Mouse (Mus musculus) thymus, postnatal 0 days (tissue): ENCODE measurements at regions not wholly inside any gene's neighbourhood (a gene's known extent, or its start where the extent isn't known, plus 50 kb on each side); places are given as distances from the start of the nearest gene placed in this dataset.

Source experiments
- DNase-seq: peaks from one replicate; pipeline ENCODE4 v3.0.0-alpha.2; 2015; ENCODE audit warnings: low spot score

DNA sequence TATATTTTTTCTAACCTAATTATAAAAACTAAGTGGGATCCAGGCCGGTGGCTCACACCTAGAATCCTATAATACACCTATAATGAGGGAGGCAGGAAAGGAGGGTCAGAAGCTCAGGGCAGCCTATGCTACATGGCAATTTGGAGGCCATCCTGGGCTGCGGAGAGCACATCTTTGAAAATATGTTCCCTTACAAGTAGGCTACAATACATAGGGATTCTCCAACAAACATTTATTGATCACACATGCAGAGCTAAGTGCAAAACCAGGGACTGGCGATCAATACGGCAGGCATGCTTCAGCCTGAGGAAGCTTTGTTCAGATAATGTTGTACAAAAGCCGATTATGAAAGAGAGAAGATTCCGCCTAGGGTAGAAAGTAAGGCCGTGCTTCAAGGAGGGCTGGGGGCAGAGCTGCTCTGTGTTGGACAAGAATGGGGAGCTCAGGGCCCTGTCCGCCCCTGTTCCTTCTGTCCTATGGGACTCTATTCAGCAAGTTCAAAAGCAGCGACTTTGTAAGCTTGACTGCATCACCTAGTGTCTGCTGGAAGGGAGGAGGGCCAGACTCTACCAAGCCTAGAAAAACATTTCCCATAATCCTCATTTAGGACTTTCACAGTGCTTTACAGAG, 53.4 kb upstream of the Sgk1 start:
- DNase-seq = no peak

DNA sequence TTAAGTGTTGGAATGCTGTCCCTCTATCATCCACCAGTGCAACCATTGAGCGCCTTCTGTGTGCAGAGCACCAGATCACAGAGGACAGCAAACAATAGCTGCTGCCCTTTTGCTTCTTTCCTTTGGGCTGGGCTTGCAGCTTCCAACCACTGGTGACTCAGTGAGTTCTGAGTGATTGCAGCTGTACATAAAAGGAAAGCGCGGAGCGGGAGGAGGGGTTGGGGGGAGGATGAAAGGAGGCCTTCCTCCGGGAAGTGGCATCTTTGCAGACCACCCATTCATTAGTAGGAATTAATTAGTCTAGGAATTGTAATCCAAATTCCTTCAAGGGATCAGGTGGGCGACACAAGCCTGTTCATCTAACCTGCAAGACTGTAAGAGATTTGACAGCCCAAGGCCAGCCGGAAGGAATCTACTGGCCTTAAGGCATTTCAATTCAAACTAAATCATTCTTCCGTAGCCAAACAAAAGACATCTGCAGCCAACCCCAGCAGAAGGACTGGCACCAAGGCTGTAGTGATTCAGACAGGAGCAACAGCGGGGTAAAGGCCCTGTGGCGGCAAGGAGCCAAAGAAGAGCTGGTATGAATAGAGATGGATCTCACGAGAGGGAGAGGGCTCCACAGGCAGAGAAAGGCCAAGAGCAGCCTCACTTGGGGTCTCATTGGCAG, 52.8 kb upstream of the Sgk1 start:
- DNase-seq = no peak

DNA sequence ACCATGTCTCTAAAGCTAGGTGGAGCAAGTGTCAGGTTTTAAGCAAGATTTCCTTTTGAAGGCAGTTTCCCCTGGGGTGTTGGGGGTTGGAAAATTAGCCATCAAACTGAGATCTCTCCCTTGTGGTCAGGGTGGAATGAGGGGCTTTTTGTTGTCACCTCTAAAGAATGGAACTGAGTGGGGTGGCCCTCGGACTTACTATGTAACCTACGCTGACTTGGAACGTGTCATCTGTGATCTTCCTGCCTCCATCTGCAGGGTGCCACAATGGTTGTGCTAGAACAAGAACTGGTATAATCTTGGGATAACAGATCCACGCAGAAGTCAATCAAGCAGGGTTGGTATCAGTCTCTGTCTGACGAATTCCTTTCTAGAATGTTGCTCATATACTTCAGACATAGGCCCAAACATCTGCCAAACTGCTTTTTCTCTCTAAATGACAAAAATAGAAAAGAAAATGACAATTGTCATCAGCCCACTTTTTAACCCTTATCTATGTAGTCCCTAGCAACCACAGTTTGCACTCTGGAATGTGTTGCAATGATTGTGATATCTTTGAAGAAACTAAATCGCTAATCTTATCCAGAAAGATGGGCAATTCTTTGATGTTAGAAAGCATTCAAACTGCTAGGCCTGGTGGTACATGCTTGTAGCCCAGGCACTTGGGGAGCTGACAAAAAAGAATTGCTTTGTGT, 50.8 kb upstream of the Sgk1 start:
- DNase-seq = no peak
